Mouse (Mus musculus) ovary, adult 18-20 months (tissue): ENCODE results near the gene Gm6583.
A peak's percentile ranks its signal among the peaks of the same experiment; 100 is the strongest.

ENCODE experiments used
- DNase-seq: peaks from one replicate; pipeline ENCODE4 v3.0.0; 2022; ENCODE audit warnings: low spot score, mixed read lengths

Gene Gm6583

DNA sequence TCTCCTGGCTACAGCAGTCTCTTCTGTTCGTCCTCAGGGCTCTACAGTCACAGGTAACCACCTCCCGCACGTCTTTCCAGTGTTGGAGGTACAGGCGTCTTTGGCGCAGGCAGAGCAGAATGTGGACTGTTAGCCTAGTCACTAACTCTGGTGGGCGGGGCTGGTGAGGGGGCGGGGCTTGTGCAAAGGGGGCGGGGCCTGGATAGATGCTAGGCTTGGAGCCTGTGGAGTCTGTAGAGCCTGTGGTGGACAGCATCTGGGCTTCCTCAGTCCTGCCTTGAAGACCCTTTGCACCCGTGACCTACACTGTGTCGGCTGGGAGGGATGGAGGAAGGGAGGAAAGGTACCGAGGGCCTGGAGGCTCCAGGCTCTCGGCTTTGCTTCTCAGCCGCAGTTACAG is at the start of gene Gm6583:
Gene Gm6583 (minus strand): TSS at position 124 of the 400 bp plus-strand sequence.
- DNase-seq, result no peak

DNA sequence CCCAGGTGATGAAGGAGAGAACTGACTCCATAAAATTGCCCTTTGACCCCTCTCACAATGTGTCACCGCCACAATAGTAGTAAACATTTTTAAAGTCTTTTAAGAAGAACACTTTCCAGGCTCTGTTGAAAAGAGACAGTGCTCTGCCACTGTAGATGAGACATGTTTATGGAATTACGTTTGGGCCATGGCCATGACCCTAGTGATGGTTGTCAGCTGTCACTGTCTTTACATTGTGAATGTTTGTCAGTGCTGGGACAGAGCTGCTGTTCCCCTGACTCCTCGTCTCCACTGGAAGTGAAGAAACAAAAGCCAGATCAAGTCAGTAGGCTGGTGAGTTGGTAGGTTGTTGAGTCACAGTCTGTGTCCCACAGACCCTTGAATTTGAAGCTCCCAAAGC is 46.6 kb upstream of the Gm6583 start:
- DNase-seq, result no peak

GRCm38 (mm10) chr5:112399284-112399683 is 43.5 kb upstream of the Gm6583 start:
- no peak for DNase-seq

- DNase-seq, result no peak
These were observed 40.2 kb upstream of the Gm6583 start for GRCm38 (mm10) chr5:112396066-112396465.

DNA sequence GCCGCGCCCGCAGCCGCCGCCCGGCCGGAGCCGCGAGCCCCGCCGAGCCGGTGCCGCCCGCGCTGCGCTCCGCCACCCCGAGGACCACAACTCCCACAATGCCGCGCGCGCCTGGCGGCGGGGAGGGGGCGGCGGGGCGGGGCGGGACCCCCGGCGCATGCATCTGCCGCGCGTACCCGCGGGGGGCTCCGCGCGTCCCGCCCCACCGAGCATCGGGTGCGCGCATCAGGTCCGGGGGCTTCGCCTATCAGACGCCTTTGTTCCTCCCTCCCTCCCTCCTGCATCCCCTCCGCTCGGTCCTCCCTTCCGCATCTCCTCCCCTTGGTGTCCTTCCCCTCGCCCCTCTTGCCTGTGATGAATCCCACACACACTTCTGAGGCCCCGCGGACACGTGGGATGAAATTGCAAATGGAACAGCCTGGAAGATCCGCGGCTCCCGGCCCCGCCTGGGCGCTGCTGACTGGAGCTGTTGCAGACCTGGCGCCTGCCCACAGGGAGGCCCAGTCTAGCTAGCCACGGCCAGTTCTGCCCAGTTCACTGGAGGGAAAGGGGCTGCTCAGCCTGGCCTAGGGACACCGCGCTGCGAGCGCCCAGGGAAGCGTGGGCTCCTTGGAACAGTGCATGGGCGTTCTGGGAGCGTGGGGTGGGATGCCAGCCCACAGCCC is 39.1 kb upstream of the Gm6583 start, which contains the start of gene Asphd2:
Gene Asphd2 (minus strand): TSS at position 88 of the 665 bp plus-strand sequence.
- peak; percentile 31 for DNase-seq

DNA sequence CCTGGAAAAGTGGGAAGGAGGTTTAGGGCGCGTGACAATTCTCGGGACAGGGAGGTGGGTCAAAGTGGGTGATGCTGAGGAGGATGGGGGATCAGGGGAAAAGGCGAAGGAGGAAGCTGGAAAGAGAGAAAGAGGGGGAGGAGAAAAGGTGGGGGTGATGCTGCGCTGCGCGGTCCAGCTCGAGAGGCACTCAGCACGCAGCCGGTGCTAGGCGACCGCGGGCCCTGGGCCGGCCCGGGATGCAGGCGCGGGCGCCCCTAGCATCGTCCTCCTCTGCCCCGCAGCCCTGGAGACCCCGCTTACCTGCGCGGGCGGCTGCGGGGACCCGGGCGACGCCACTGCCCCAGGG is 38.6 kb upstream of the Gm6583 start:
- no peak for DNase-seq

- DNase-seq, result no peak
These were observed 38.0 kb upstream of the Gm6583 start for GRCm38 (mm10) chr5:112393741-112394414.

DNA sequence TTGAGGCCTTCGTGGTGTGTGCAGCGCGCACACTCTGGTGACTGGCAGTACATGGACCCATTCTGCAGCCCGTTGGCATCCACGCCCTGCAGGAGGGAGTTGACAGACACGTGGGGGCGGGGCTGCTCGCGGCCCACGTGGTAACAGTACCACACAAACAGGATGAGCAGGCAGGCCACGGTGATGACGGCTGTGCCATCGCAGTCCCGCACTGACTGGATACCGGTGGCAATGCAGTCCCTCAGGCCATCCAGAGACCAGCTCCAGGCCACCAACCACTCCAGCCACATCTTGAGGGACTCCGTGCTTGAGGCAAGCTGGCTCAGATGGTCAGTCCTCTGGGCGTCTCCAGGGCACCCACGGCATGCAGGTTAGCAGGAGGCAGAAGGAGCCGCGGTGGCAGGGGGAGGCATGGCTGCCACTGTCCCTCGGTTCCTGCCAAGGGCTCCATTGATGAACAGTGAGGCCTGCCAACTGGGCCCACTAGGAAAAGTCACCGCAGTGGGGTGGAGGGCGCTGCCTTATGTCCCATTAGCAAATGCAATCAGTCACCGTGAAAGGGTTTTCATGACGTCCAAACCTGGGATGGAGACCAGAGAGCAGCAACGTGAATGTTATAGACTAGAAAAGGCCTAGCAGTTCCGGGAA is 36.0 kb upstream of the Gm6583 start:
- DNase-seq, result no peak

DNA sequence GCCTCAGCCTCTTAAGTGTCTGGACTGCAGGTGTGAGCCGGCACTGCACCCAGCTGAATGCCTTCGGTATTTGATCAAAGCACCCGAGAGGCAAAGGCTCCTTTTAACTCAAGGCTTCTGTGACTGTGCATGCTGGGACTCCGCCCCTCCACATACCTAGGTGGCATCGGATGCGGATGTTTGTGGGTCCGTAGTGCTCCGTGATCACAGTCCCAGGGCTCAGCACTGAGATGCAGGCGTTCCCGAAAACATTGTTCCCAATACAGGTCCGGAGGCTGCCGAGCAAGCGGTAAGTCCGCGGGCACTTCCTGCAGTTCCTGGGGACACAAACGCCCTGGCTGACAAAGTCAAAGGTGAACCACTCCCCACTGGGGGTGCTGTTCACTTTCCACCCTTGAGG is 35.2 kb upstream of the Gm6583 start:
- no peak for DNase-seq

GRCm38 (mm10) chr5:112389352-112389751 is 33.5 kb upstream of the Gm6583 start:
- DNase-seq, result no peak

DNA sequence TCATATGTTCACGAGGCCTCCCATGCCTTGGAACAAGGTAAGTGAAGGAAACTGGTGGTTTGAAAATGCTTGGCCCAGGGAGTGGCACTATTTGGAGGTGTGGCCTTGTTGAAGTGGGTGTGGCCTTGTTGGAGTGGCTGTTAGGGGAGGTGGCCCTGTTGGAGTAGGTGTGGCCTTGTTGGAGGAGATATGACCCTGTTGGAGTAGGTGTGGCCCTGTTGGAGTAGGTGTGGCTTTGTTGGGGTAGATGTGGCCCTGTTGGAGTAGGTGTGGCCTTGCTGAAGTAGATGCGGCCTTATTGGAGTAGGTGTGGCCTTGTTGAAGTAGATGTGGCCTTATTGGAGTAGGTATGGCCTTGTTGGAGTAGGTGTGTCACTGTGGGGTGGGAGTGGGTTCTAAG is 30.1 kb upstream of the Gm6583 start:
- DNase-seq, result no peak

GRCm38 (mm10) chr5:112384805-112385472 is 29.1 kb upstream of the Gm6583 start:
- no peak for DNase-seq

- no peak for DNase-seq
These were observed 27.0 kb upstream of the Gm6583 start for GRCm38 (mm10) chr5:112382641-112383330.

DNA sequence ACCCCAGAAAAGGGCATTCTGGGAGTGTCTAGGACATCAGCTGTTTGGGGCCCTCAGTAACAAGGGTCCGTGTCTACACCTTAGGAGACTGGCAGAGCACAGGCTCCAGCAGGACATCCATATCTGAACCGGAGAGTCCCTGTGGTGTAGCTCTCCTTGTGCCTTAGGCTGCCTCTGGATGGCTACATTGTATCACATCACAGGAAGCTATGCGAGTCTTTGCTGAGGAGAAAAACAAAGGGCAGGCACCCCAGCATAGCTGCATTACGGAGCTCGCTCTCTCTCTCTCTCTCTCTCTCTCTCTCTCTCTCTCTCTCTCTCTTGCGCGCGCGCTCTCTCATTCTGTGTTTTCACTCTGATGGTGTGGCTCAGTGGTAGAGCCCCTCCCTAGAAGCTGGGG is 26.2 kb upstream of the Gm6583 start:
- no peak for DNase-seq

DNA sequence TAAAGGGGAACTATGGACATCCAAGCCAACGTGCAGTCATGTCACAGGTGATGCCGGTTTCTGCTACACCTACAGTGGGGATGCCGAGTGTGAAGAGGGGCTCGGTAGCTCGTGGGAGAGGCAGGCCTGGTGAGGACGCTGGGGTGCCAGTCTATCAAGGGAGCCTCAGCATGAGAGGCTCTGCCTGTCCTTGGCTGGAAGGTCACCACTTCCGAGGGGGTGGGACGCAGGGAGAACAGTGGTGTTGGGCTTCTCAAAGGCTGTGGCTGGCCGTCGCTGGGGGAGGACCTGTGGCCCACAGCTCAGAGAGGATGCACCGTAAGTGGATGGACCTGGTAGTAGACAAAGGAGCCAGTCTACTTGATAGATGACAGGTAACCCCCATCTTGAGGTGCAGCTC is 25.3 kb upstream of the Gm6583 start:
- DNase-seq, result peak; percentile 24

DNA sequence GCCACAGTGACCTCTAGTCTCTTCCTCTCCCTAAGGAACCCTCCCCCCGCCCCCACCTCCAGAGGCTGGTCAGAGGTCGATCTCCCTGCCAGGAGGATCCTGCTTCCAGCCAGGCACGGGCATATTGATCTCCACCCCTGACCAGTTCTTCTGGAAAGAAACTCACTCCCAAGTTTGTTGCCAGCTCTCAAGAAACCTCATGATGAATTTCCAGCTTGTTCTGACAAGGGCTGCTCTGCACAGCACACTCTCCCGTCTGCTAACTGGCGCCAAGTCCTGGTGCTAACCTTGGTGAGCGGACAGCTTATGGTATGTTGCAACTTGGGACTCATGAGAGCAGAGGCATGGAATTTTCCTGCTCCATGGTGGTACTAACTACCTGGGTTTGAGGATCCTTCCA is 22.9 kb upstream of the Gm6583 start:
- DNase-seq, result no peak

DNA sequence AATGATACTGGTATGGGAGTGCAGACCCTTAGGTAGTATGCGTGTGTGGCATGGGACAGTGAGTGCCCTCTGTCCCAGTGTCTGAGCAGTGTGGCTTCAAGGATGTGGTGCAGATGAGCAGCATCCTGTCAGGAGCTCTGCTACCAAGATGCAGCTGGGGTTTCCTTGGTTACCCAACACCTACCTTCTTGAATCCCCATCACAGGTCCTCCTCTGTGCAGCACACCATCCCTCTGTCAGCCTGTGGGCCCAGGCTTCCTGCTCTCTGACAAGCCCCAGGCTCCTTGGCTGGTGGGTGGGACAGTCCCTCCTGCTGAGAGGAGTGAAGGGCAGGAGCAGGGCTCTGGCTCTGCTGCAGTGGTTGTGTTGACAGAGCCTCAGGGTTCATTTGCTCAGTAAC is 21.5 kb upstream of the Gm6583 start:
- no peak for DNase-seq

DNA sequence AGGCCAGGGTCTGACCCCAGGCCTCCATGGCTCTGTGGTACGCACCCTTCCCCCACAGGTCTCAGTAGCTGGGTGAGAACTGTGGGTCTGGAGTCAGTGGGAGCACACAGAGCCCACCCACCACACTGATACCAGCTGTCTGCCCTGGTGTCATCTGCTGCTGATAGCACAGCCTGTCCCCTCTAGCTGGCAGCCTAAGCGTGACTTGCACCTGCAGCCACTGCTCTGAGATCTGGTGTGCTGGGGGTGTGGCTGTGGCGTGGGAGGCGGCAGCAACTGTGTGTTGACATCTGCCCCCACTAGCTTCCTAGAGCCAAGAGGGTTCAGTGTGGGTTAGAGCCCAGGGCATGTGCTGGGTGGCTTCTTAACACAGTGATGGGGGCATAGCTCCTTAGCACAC is 20.3 kb upstream of the Gm6583 start:
- no peak for DNase-seq

- DNase-seq, result no peak
These were observed 16.1 kb upstream of the Gm6583 start for GRCm38 (mm10) chr5:112371933-112372332.

DNA sequence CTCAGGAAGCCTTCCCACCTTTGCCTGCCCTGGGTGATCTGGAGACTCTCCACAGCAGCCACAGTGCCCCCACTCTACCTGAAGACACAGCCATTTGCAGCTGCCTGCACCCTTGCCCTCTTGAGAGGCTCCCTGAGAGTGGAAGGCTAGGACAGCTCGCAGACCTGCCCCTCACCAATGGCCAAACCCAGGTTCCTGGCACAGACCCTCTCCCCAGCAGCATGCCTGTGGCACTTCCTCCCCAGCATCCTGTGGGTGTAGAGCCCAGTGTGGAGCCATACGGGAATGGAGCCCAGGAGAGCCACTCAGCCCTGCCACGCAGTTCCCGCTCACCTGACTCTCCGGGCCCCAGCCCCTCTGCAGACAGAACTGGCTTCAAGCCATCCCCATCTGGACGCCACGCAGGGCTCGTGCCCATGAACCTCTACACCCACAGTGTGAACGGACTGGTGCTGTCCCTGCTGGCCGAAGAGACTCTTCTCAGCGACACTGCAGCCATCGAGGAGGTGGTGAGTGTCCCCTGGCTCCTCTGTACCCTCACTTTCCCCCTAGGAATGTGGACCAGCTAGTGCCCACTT is 14.5 kb upstream of the Gm6583 start:
- no peak for DNase-seq

- no peak for DNase-seq
These were observed 13.5 kb upstream of the Gm6583 start for GRCm38 (mm10) chr5:112369326-112369725.

- DNase-seq, result no peak
These were observed 12.8 kb upstream of the Gm6583 start for GRCm38 (mm10) chr5:112368666-112369065.
